Mouse (Mus musculus) thymus, adult 2 months (tissue): ENCODE data around the gene Iglon5.

Experiments
- CTCF ChIP-seq: fragments of 200-500 bp; IDR thresholded peaks from 2 replicates; pipeline ENCODE4 v1.5.1; 2012; ENCODE audit warnings: mild to moderate bottlenecking, control low read depth, low read length, moderate library complexity, borderline replicate concordance; ENCODE audit not compliant: control insufficient read depth, poor library complexity, insufficient read depth; ENCODE audit errors: extremely low read depth
- POLR2A ChIP-seq: fragments of 200-500 bp; IDR thresholded peaks from 2 replicates; pipeline ENCODE4 v1.6.1; 2012; ENCODE audit warnings: mild to moderate bottlenecking, low read length, control low read depth, moderate library complexity; ENCODE audit not compliant: control insufficient read depth, poor library complexity, insufficient read depth; ENCODE audit errors: extremely low read depth

DNA sequence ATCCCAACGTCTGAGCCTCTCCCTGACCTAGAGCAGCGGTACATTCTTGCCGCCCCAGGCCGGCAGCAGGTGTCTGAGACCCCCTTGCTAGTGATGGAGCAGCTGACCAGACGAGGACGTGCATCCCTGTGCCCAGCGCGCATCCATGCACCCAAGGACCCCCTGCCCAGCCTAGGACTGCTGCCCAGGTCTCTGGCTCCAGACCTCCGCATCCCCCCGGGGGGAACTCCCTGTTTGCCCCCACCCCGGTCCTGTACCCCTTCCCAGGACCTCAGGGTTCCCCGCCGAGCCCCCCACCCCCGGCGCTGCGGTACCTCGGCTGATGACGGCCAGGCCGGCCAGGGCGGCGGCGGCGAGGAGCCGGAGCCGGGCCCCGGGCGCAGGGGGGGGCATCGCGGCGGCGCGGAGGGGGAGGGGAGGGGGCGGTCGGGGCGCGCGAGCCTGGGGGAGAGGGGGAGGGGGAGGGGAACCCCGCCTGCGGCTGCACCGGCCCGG lies at the start of gene Iglon5:
- no peak for TF ChIP-seq POLR2A
- TF ChIP-seq CTCF, result no peak
